Mouse (Mus musculus) midbrain, embryonic 12.5 days (tissue): ENCODE measurements around the gene Agap1. TPM values are rescaled to one million over a fixed set of nuclear protein-coding genes. Genes with fewer than 3 reads are reported as not detected.

Source experiments
- ATAC-seq: fragments of 200-750 bp; cut with Nextera tagmentation; 2 replicates; pipeline ENCODE4 v1.8.0; 2017; ENCODE audit warnings: low read depth, moderate TSS enrichment, moderate library complexity; ENCODE audit not compliant: low FRiP score
- H3K27ac ChIP-seq: fragments of 300-500 bp; sonication (generic); replicated peaks from 2 replicates; pipeline ENCODE4 v1.5.1; 2016; ENCODE audit warnings: mild to moderate bottlenecking
- H3K27me3 ChIP-seq: fragments of 300-500 bp; sonication (generic); 2 replicates; pipeline ENCODE4 v1.6.1; 2016; ENCODE audit warnings: mild to moderate bottlenecking
- H3K36me3 ChIP-seq: fragments of 300-500 bp; sonication (generic); 2 replicates; pipeline ENCODE4 v1.6.1; 2016
- H3K4me1 ChIP-seq: fragments of 300-500 bp; sonication (generic); 2 replicates; pipeline ENCODE4 v1.6.1; 2016
- H3K4me2 ChIP-seq: fragments of 300-500 bp; sonication (generic); replicated peaks from 2 replicates; pipeline ENCODE4 v1.6.1; 2016; ENCODE audit warnings: mild to moderate bottlenecking, moderate library complexity
- H3K4me3 ChIP-seq: fragments of 300-500 bp; sonication (generic); 2 replicates; pipeline ENCODE4 v1.5.1; 2016; ENCODE audit warnings: mild to moderate bottlenecking
- H3K9ac ChIP-seq: fragments of 300-500 bp; sonication (generic); replicated peaks from 2 replicates; pipeline ENCODE4 v1.6.1; 2016; ENCODE audit warnings: mild to moderate bottlenecking, moderate library complexity
- H3K9me3 ChIP-seq: fragments of 300-500 bp; sonication (generic); 2 replicates; pipeline ENCODE4 v1.6.1; 2016; ENCODE audit warnings: mild to moderate bottlenecking
- WGBS: fragments of 180-500 bp; shearing (Covaris S2); methylation state at CpG from one replicate; pipeline ENCODE4 v1.1.7; 2016; 5-methylcytosine and 5-hydroxymethylcytosine counted together
- polyA plus RNA-seq: library from polyadenylated mRNA; unstranded; fragments of >200 nt; fragmentation: Nextera tagmentation; extraction: Ambion mirVana; gene quantifications from 2 replicates; pipeline ENCODE4 v1.2.1, GENCODE M21; 2016

Agap1 gene
- polyA plus RNA-seq, 1 experiment from 2014 or later = 61.9 TPM

- no peak for ATAC-seq
- 96% methylated on average over 2 of the region's 2 CpGs for WGBS
- H3K27me3 ChIP-seq = peaks cover 22% of the 10 kb centered on the region
These were observed 242.6 kb downstream of the Agap1 start for GRCm38 (mm10) chr1:89697241-89697640.

GRCm38 (mm10) chr1:89700166-89700565 is 245.6 kb downstream of the Agap1 start:
- Histone ChIP-seq H3K9me3 (no peaks in the 10 kb centered on the region), H3K4me3 (no peak overlapping the region), H3K9ac (no peak overlapping the region), H3K36me3 (peaks cover 24% of the 10 kb centered on the region; the same call in 1 of the 2 replicates), H3K4me2 (no peak overlapping the region), H3K27ac (no peak overlapping the region), H3K27me3 (peaks cover 22% of the 10 kb centered on the region), H3K4me1 (peaks cover 41% of the 10 kb centered on the region)
- ATAC-seq = no peak
- WGBS = 79% methylated on average over 9 of the region's 9 CpGs

More at GRCm38 (mm10) chr1:89697241-89697640, 242.6 kb downstream of the Agap1 start:
- H3K36me3 ChIP-seq = peaks cover 24% of the 10 kb centered on the region; the same call in 1 of the 2 replicates
- H3K4me2 ChIP-seq = no peak overlapping the region
- no peak overlapping the region for H3K9ac ChIP-seq
- H3K4me1 ChIP-seq = peaks cover 19% of the 10 kb centered on the region
- no peak overlapping the region for H3K27ac ChIP-seq
- no peak overlapping the region for H3K4me3 ChIP-seq
- H3K9me3 ChIP-seq = no peaks in the 10 kb centered on the region

GRCm38 (mm10) chr1:89701162-89701730 is 246.6 kb downstream of the Agap1 start:
- WGBS = 82% methylated on average over 5 of the region's 5 CpGs
- H3K4me3 ChIP-seq = no peak overlapping the region

GRCm38 (mm10) chr1:89703294-89703693 is 248.7 kb downstream of the Agap1 start:
- Histone ChIP-seq H3K4me2 (peak overlapping the region; percentile 23; the same call in 1 of the 2 replicates), H3K27me3 (peaks cover 28% of the 10 kb centered on the region), H3K36me3 (peaks cover 13% of the 10 kb centered on the region; the same call in 1 of the 2 replicates), H3K9ac (no peak overlapping the region; the same call in 1 of the 2 replicates), H3K9me3 (no peaks in the 10 kb centered on the region), H3K27ac (no peak overlapping the region; the same call in 1 of the 2 replicates), H3K4me3 (no peak overlapping the region), H3K4me1 (peaks cover 41% of the 10 kb centered on the region)
- no peak for ATAC-seq
- 15% methylated on average over 13 of the region's 13 CpGs for WGBS

More at GRCm38 (mm10) chr1:89701162-89701730, 246.6 kb downstream of the Agap1 start:
- H3K4me2 ChIP-seq = no peak overlapping the region
- peaks cover 28% of the 10 kb centered on the region for H3K27me3 ChIP-seq
- ATAC-seq = no peak
- no peak overlapping the region for H3K9ac ChIP-seq
- no peak overlapping the region for H3K27ac ChIP-seq
- H3K4me1 ChIP-seq = peaks cover 41% of the 10 kb centered on the region
- H3K9me3 ChIP-seq = no peaks in the 10 kb centered on the region
- peaks cover 15% of the 10 kb centered on the region; the same call in 1 of the 2 replicates for H3K36me3 ChIP-seq

GRCm38 (mm10) chr1:89705670-89706069 is 251.1 kb downstream of the Agap1 start:
- WGBS = 92% methylated on average over 6 of the region's 6 CpGs
- peaks cover 36% of the 10 kb centered on the region for H3K4me1 ChIP-seq
- H3K9me3 ChIP-seq = no peaks in the 10 kb centered on the region
- ATAC-seq = no peak
- H3K27me3 ChIP-seq = peaks cover 27% of the 10 kb centered on the region
- peaks cover 12% of the 10 kb centered on the region; the same call in 1 of the 2 replicates for H3K36me3 ChIP-seq
- no peak overlapping the region for H3K27ac ChIP-seq
- no peak overlapping the region for H3K9ac ChIP-seq
- H3K4me2 ChIP-seq = no peak overlapping the region
- no peak overlapping the region for H3K4me3 ChIP-seq

GRCm38 (mm10) chr1:89706862-89707261 is 252.3 kb downstream of the Agap1 start:
- Histone ChIP-seq H3K9ac (no peak overlapping the region), H3K27ac (no peak overlapping the region), H3K4me2 (no peak overlapping the region), H3K4me3 (no peak overlapping the region), H3K36me3 (peaks cover 10% of the 10 kb centered on the region; the same call in 1 of the 2 replicates), H3K27me3 (peaks cover 15% of the 10 kb centered on the region), H3K9me3 (no peaks in the 10 kb centered on the region), H3K4me1 (peaks cover 28% of the 10 kb centered on the region)
- whole genome bisulfite sequencing = 90% methylated on average over 2 of the region's 2 CpGs
- ATAC-seq = no peak

- Histone ChIP-seq H3K9me3 (no peaks in the 10 kb centered on the region), H3K4me3 (no peak overlapping the region), H3K27me3 (peaks cover 12% of the 10 kb centered on the region), H3K4me2 (no peak overlapping the region), H3K9ac (no peak overlapping the region), H3K36me3 (peaks cover 15% of the 10 kb centered on the region; the same call in 1 of the 2 replicates), H3K27ac (no peak overlapping the region), H3K4me1 (peaks cover 17% of the 10 kb centered on the region)
- WGBS = 80% methylated on average over 15 of the region's 15 CpGs
- ATAC-seq = no peak
These were observed 253.3 kb downstream of the Agap1 start for GRCm38 (mm10) chr1:89707756-89708480.

GRCm38 (mm10) chr1:89709824-89710223 is 255.2 kb downstream of the Agap1 start:
- no peak overlapping the region for H3K4me3 ChIP-seq
- ATAC-seq = no peak
- H3K4me1 ChIP-seq = peaks cover 21% of the 10 kb centered on the region
- H3K9me3 ChIP-seq = no peaks in the 10 kb centered on the region
- H3K9ac ChIP-seq = no peak overlapping the region
- H3K27me3 ChIP-seq = peaks cover 12% of the 10 kb centered on the region
- H3K27ac ChIP-seq = no peak overlapping the region
- WGBS = 85% methylated on average over 5 of the region's 5 CpGs
- H3K36me3 ChIP-seq = peaks cover 15% of the 10 kb centered on the region; the same call in 1 of the 2 replicates
- no peak overlapping the region for H3K4me2 ChIP-seq

GRCm38 (mm10) chr1:89713681-89714080 is 259.1 kb downstream of the Agap1 start:
- peaks cover 10% of the 10 kb centered on the region; the same call in 1 of the 2 replicates for H3K36me3 ChIP-seq
- peaks cover 6% of the 10 kb centered on the region; the same call in 1 of the 2 replicates for H3K27me3 ChIP-seq
- H3K4me3 ChIP-seq = no peak overlapping the region
- no peak overlapping the region for H3K9ac ChIP-seq
- H3K9me3 ChIP-seq = no peaks in the 10 kb centered on the region
- H3K4me2 ChIP-seq = no peak overlapping the region
- peaks cover 34% of the 10 kb centered on the region for H3K4me1 ChIP-seq
- 50% methylated on average over 5 of the region's 5 CpGs for WGBS
- no peak for ATAC-seq
- no peak overlapping the region for H3K27ac ChIP-seq

- Histone ChIP-seq H3K4me2 (no peak overlapping the region), H3K9ac (no peak overlapping the region)
These were observed 259.8 kb downstream of the Agap1 start for GRCm38 (mm10) chr1:89714165-89714980.

GRCm38 (mm10) chr1:89716234-89716633 is 261.6 kb downstream of the Agap1 start:
- H3K4me2 ChIP-seq = no peak overlapping the region
- ATAC-seq = no peak
- no peak overlapping the region for H3K27ac ChIP-seq
- H3K4me1 ChIP-seq = peaks cover 43% of the 10 kb centered on the region
- no peaks in the 10 kb centered on the region for H3K27me3 ChIP-seq
- H3K9ac ChIP-seq = no peak overlapping the region
- peaks cover 5% of the 10 kb centered on the region; the same call in 1 of the 2 replicates for H3K36me3 ChIP-seq
- 91% methylated on average over 2 of the region's 2 CpGs for WGBS
- H3K9me3 ChIP-seq = no peaks in the 10 kb centered on the region
- H3K4me3 ChIP-seq = no peak overlapping the region

More at GRCm38 (mm10) chr1:89714165-89714980, 259.8 kb downstream of the Agap1 start:
- peak; percentile 74 for ATAC-seq
- peaks cover 5% of the 10 kb centered on the region; the same call in 1 of the 2 replicates for H3K36me3 ChIP-seq
- H3K9me3 ChIP-seq = no peaks in the 10 kb centered on the region
- WGBS = 47% methylated on average over 18 of the region's 18 CpGs
- H3K27ac ChIP-seq = 0 out of 2 replicates have a peak overlapping the region, but pooled peaks have one; percentile 10
- no peak overlapping the region for H3K4me3 ChIP-seq
- peaks cover under 1% of the 10 kb centered on the region; the same call in 1 of the 2 replicates for H3K27me3 ChIP-seq
- H3K4me1 ChIP-seq = peaks cover 41% of the 10 kb centered on the region
